Mouse (Mus musculus): ENCODE data around the gene Smc5.

Smc5 gene

DNA sequence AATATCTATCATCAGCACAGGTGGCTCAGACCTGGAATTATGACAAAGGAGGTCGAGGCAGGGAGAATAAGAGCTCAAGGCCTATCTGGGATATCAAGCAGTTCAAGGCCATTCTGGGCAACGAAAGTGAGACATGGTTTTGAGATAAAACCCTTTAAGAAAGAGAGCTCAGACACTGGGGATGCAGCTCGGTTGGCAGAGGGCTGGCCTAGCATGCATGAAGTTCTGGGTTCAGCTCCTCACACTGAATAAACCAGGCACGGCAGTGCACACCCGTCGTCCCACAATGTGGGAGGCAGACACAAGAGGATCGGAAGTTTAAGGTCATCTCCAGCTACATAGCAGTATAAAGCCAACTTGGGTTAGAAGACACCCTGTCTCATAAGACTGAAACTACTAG, 84.7 kb downstream of the Smc5 start:
- no peak for DNase-seq

DNA sequence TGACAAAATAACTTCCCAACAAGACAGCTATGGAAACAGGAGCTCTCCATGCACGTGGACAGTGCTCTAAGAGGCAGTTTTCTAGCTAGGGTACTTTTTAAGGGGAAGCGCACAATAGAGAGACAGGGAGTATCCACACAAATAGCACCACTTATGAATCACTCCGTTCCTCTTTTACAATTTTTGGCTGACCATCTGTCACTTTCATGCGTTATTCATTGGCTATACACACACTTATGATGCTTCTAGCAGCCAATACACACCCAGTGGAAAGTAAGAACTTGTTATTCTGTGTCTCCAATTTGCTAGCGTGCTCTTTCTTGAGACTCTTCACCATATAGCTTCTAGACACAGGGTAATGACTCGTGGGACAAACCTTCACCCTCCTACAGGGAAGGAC, 86.0 kb downstream of the Smc5 start:
- DNase-seq, result no peak

DNA sequence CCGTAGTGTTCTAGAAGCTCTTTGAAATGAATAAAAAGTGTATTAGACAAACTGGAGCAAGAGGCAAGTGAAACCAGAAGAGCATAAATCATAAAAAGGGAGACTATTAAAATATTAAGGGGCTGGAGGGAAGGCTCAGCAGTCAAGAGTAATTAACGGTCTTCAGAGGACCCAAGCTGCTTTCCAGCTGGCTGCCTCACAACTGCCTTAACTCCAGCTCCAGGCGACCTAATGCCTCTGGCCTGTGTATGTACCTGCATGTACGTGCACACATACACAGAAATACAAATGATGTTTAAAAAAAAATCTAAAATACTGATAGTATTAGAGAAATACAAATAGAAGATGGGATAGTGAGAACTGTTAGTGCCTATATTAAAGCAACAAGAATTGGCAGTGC, 89.6 kb downstream of the Smc5 start:
- DNase-seq, result no peak

DNA sequence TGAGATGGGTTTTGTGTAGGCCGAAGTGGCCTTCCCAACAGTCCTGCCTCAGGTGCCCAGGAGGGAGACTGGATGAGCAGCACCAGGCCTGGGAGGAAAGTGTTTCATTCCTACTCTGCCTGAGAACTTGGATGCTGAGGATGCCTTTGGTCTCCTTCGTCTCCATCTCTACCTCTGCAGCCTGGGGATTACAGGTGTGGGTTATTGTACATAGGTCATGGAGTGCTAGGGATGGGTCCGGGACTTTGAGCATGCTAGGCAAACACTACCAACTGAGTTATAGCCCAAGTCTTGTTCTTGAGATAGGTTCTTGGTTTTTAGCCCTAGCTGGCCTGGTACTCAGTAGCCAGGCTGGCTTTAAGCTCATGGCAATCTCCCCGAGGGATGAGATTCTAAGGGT, 90.2 kb downstream of the Smc5 start:
- no peak for DNase-seq

DNA sequence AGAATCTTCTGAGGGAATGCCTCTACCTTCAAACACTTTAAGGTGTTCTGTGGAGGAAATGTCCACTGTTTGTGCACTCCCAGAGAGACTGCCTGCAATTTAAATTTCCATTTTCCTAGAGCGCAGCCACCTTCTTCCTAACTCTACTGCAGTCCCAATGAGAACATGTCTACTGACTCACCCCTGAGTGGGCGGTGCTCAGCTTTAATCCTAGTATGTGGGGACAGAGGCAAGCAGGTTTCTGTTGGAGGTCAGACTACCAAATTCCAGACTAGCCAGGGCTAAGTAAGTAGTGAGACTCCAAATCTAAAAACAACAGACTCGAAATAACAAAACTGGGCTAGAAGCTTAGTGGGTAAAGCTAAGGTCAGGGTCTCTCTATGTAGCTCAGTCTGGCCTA, 95.2 kb downstream of the Smc5 start:
- DNase-seq, result no peak

DNA sequence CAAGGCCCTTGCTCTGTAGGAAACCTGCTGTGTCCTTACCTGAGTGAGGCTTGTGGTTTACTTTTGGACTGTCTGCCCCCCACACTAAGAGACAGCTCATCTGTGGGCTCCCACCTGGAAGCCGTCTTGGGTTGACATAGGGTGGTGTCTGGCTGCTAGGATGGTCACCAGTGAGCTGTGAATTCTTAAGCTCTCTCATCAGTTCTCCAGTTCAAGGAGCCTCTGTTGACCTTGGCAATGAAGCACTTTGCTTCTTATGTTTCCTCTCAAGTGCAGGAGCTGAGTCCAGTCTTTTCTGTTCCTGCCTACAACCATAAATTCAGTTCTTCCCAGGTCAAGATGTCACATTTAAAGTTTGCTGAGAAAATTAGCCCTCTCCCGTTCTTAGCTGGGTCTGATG, 98.2 kb downstream of the Smc5 start:
- DNase-seq, result no peak

DNA sequence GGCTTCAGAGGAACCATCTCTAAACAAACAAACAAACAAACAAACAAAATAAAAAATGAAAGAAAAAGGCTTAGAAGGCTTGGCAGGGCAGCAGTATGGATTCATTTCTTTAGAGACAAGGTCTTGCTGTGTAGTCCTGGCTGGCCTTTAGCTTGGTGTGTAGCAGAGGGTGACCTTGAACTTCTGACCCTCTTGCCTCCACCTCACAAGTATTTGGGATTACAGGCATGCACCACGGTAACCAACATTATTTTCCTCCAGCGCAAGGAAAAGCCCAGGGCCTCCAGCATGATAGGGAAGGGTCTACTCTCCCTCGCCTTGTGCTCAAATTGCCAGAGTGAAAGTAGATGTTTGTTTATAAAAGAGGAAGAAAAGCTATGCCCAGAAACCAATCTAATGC, 98.6 kb downstream of the Smc5 start:
- DNase-seq, result no peak

DNA sequence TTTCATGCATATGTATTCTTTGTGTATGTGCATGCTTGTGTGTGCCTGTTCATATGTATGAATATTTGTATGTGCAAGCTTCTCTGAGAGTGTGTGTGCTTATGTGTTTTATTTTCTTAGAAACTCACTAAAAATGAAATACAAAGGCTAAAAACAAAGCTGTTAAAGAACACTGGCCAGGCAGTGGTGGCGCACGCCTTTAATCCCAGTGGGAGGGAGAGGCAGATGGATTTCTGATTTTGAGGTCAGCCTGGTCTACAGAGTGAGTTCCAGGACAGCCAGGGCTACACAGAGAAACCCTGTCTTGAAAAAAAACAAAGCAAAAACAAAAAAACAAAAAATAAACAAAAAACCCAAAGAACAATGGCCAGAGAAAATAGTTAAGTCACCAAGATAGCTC, 102.6 kb downstream of the Smc5 start:
- no peak for DNase-seq

DNA sequence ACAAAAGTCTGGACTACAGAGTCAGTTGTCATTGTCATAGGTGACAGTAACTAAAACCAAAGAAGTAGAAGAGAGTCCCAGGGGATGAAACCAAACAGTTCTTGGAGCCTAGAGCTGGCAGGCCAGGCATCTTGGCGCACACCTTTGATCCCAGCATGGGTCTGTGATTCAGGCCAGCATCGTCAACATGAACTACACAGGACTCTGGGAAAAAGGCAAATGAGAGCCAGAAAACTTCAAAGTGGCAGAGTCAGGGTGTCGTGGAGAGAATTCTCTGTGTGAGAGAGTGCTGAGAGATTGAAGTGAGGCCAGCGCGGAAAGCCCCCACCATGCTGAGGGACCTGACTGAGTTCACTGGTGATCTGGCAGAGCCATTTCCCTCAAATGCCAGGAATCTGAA, 103.2 kb downstream of the Smc5 start:
- no peak for DNase-seq

DNA sequence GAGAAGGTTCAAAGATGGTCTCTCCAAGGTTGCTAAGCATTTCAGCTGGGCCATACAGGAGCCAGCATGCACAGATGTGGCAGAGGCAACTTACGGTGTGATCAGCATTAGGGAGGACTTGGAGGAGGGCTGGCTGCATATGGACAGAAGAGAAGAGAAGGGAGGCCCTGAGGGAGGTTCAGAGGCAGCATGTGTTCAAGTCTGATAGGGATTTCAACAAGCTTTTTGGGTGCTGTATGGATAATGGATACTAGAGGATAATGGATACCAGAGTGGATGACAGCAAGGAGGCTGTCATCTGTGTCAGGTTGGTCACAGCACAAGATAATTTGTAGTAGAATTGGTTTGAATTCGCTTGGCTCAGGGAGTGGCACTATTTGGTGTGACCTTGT, 104.0 kb downstream of the Smc5 start:
- DNase-seq, result no peak

DNA sequence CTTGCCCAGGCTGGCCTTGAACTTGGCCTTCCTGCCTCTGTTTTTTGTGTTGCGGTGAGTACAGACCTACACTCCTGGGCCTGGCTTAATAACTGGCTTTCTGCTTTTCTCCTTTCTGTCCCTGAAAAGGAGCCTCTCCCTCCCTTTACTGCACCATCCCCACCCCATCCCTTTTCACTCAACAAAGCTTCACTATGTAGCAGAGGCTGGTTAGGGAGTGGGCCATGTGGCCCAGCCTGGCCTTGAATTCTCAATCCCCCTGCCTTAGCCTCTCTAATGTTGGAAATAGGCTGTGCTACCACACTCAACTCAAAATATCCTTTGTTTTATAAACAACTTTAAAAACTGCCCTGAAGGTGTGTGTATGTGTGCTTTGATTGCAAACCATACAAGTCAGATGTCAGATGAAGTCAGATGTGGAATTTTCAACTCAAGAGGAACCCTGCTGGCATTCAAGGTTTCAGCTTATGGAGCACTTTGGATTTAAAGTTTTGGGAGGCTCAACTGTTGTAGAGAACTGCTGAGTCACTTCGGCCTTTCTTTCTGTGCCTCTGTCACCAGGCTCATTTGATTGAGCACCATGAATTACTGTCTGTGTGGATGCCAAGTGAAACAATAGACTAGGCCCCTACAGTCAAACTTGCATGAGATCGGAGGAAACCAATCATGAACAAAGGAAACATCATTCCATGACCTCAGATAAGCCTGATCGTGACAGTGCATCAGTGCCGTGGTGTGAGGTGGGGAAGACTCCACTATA, 104.6 kb downstream of the Smc5 start:
- no peak for DNase-seq

DNA sequence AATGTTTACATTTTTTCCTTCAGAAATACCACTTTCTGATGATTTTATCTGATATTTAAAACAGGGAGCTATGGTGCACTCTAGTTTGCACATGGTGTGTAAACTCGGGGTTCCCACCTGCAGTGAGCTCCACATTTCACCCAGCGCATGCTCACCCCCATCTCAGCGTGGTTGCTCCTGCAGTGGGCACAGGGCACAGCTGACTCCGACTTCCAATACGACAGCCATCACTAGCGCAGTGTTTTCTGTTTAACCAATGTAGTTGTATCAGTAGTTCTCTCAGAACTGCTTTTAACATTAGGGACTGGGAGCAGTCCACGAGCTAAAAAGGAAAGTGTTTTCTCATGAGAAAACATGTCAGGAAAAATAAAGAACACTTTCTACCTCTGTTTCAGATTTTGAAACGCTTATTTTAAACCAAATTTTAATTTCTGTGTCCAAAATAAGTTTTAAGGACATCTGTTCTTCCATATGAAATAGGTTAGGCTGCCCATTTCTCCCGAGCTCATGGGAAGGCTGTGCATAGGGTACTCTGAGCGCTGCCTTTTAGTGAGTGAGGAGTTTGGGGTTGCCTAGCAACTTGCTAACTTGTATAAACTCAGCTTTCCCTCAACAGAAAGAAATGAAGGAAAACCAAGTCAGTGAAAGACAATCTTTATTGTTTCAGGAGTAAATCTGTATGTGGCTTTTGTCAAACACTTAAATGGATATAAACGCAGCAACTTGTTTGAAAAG, 107.0 kb downstream of the Smc5 start:
- DNase-seq, result no peak

DNA sequence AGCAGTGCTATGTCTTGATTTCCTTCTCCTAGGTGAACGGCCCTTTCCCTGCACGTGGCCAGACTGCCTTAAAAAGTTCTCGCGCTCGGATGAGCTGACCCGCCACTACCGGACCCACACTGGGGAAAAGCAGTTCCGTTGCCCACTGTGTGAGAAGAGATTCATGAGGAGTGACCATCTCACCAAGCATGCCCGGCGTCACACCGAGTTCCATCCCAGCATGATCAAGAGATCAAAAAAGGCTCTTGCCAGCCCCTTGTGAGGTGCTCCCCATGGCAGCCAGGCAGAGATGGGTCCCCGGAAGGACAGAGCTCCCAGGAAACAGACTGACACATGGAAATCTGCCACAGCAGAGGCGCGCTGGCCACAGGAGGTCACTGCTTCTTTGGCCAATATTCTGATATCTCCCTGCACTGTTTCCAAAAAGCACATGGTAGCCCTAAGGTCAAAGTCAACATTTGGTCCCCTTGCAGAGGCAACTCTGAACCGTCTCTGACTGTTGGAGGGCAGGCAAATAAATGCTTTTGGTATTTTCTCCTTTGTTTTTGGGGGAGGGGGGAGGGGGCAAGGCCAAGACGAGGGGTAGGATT, 109.0 kb downstream of the Smc5 start:
- DNase-seq, result no peak

DNA sequence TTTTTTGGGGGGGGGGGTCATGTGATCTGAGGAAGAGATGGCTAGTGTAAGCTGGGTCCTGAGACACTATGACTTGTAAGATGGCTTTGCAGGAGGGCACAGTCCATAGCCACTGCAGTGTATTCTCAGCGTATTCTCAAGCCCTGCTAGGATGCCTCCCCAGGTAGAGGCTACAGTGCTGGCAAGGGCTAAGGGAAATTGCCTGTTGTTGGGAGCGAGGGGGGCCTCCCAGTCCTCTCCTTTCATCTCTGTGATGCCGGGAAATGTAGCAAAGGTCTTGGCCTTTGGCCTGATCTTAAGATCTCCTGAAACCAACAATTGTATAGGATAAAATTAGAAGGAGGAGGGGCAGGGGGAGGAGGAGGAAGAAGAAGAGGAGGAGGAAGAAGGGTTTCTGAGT, 110.3 kb downstream of the Smc5 start:
- no peak for DNase-seq

DNA sequence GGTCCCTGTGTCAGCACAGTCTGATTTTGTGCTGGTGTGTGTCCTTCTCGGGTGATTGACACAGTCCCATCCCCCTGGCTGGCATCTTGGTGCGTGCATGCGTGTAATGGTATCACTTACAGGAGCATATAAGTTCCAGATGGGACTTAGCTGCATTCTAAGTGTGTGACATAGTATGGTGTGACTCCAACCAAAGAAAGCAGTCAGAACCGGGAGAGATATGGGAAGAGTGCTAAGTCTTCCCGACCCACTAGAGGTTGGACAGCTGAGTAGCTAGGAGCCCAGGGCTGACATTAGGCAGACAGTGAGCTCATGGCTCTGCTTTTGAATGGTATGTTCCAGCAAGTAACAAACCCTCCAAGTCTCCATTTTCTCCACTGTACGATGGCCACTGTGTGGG, 110.8 kb downstream of the Smc5 start:
- no peak for DNase-seq

DNA sequence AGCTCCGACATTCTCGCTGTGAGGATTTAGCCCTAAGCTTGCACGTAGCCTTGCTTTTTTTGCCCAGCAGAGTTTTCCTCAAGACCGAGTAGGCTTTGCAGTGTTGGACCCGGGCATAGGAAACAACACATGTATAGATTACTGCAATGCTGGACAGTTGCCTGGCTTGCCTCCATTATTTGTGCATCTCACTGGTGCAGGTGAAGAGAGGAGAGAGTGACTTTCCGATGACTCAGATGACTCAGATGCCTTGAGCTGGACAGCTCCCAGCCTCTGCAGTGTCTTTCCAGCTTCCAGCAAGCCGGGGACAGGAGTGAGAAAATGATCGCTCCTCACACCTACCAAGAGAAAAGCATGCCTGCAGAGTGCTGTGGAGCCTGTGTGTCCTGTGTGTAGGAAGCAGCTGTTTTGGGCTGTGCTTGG, 111.3 kb downstream of the Smc5 start:
- DNase-seq, result no peak

DNA sequence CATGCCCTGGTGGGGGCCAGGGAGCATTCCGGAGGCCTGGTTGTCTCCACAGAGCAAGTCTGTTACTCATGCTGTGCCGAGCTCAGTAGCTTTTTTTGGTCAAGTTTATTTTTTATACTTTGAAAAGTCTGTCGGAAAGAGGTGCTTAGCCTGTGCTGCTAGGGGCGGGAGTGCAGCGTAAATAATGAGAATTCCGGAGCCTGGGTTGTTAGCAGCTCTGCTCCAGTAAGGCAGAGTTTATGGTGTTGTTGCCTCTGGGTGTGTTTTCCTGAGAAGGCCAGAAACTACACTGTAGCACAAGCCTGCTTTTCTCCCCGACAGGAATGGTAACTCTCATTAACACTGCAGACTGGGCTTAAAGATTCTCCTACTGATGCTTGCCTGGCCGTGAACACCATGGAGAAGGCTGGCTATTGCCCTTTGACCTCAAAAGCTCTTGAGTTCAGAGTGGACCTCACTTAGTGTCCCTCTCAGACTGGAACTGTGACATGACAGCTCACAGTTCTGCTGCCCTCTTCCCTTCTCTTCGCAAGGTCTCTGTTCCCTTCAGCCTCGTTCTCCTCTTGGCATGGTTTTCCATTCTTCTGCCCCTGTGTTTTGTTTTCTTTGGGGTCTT, 113.8 kb downstream of the Smc5 start:
- DNase-seq, result no peak

Measured in thymus, postnatal 14 days (tissue).